Mouse (Mus musculus): ENCODE measurements around the gene Kcnd3. TPM values are rescaled to one million over a fixed set of nuclear protein-coding genes. Genes with fewer than 3 reads are reported as not detected.

Gene Kcnd3
- polyA plus RNA-seq, 2 experiments, result 0.01 to 0.08 TPM

DNA sequence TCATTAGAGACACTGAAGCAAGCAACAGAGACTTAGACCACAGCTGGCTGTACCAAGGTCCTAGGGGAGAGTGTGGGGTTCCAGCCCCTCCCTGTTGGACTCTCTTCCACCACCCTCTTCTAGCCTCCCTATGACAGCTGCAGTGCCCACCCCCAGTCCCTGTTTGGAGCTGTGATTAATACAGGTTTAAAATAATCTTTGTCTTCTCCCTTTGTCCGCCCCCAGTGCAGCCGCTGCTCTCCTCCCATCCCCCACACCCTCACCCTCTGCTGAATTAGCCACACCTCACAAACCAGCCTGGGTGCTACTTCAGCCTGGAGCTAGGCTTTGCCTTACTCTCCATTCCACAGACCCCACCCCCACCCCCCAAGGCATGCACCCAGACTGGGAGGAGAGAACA is 107.3 kb downstream of the Kcnd3 start:
- WGBS (ENCODE audit: insufficient replicate concordance), result 30% methylated on average over 2 of the region's 2 CpGs
- Histone ChIP-seq H3K4me1 (replicated peaks; ENCODE audit: control insufficient read depth in 2 of 2, insufficient read depth in 2 of 2, low read length in 1 of 2) (no peaks in the 10 kb centered on the region), H3K4me2 (ENCODE audit: low read depth) (no peak overlapping the region), H3K4me3 (ENCODE audit: insufficient read depth in 1 of 2, low read depth in 2 of 2, low read length in 2 of 2) (no peak overlapping the region), H3K36me3 (replicated peaks; ENCODE audit: control insufficient read depth, insufficient read depth, low read depth) (no peaks in the 10 kb centered on the region), H3K9ac (replicated peaks) (no peak overlapping the region), H3K27me3 (ENCODE audit: control insufficient read depth, insufficient read depth, low read length) (no peaks in the 10 kb centered on the region), H3K27ac (no peak overlapping the region), H3K9me3 (ENCODE audit: control insufficient read depth, low read length) (no peaks in the 10 kb centered on the region)
- ATAC-seq (ENCODE audit: insufficient read depth), result no peak
- TF ChIP-seq EP300 (IDR thresholded peaks at IDR 0.05; ENCODE audit: low read depth), result no peak
- TF ChIP-seq CTCF (IDR thresholded peaks at IDR 0.05; ENCODE audit: low read depth), result no peak
- DNase-seq (ENCODE audit: low read depth in 3 of 3, low spot score in 3 of 3), result no peak

DNA sequence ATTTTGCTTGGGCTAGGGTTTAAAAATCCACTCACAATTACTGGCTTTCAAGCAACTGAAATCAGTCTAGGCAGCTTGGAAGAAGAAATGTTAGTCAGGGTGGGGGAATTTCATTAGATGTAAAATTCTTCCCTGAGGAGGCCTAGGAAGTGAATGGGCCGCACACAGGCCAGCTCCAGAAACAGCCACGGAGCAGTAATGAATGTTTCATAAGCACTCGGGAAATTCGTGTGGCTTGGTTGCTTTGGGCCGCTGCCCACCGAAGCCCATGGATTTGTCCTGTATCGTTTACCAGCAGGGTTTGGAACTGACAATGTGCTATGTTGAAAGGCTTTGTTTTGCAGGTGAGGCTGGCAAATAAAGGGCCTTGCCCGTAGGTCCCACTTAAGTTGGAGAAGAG is 114.8 kb downstream of the Kcnd3 start:
- Histone ChIP-seq H3K4me3 (ENCODE audit: insufficient read depth in 1 of 2, low read depth in 2 of 2, low read length in 2 of 2) (no peak overlapping the region), H3K27ac (no peak overlapping the region), H3K9ac (replicated peaks) (no peak overlapping the region), H3K4me1 (replicated peaks; ENCODE audit: control insufficient read depth in 2 of 2, insufficient read depth in 2 of 2, low read length in 1 of 2) (no peaks in the 10 kb centered on the region), H3K36me3 (replicated peaks; ENCODE audit: control insufficient read depth, insufficient read depth, low read depth) (no peaks in the 10 kb centered on the region), H3K27me3 (ENCODE audit: control insufficient read depth, insufficient read depth, low read length) (no peaks in the 10 kb centered on the region), H3K4me2 (ENCODE audit: low read depth) (no peak overlapping the region), H3K9me3 (ENCODE audit: control insufficient read depth, low read length) (no peaks in the 10 kb centered on the region)
- TF ChIP-seq CTCF (IDR thresholded peaks at IDR 0.05; ENCODE audit: low read depth) (no peak), EP300 (IDR thresholded peaks at IDR 0.05; ENCODE audit: low read depth) (no peak)
- no peak for DNase-seq (ENCODE audit: low read depth in 3 of 3, low spot score in 3 of 3)
- no peak for ATAC-seq (ENCODE audit: insufficient read depth)
- WGBS (ENCODE audit: insufficient replicate concordance), result 59% methylated on average over 8 of the region's 8 CpGs

DNA sequence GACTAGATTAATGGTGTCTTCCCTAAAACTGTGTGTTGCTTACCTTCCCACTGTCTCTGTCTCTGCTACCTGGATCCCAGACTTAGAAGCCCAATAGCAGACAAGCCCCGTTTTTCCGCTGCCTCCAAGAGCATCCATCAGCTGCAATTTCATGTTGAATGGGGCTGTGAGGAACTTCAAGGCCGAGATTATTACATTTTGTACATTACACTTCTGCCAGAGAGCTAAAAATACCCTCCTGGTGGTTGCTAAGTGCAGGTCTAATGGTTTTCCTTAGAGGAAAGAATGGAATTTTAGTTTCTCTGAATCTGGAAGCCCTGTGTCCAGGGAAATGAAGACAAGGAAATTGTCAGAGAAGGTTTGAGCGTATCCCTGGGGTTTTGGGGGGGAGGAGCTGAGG is 115.3 kb downstream of the Kcnd3 start:
- Histone ChIP-seq H3K9me3 (ENCODE audit: control insufficient read depth, low read length) (no peaks in the 10 kb centered on the region), H3K27me3 (ENCODE audit: control insufficient read depth, insufficient read depth, low read length) (no peaks in the 10 kb centered on the region), H3K4me1 (replicated peaks; ENCODE audit: control insufficient read depth in 2 of 2, insufficient read depth in 2 of 2, low read length in 1 of 2) (no peaks in the 10 kb centered on the region), H3K4me2 (ENCODE audit: low read depth) (no peak overlapping the region), H3K27ac (no peak overlapping the region), H3K36me3 (replicated peaks; ENCODE audit: control insufficient read depth, insufficient read depth, low read depth) (no peaks in the 10 kb centered on the region), H3K9ac (replicated peaks) (no peak overlapping the region), H3K4me3 (ENCODE audit: insufficient read depth in 1 of 2, low read depth in 2 of 2, low read length in 2 of 2) (no peak overlapping the region)
- TF ChIP-seq CTCF (IDR thresholded peaks at IDR 0.05; ENCODE audit: low read depth), result no peak
- no peak for TF ChIP-seq EP300 (IDR thresholded peaks at IDR 0.05; ENCODE audit: low read depth)
- WGBS (ENCODE audit: insufficient replicate concordance), result 40% methylated on average over 4 of the region's 4 CpGs
- ATAC-seq (ENCODE audit: insufficient read depth) (no peak), DNase-seq (ENCODE audit: low read depth in 3 of 3, low spot score in 3 of 3) (no peak)

DNA sequence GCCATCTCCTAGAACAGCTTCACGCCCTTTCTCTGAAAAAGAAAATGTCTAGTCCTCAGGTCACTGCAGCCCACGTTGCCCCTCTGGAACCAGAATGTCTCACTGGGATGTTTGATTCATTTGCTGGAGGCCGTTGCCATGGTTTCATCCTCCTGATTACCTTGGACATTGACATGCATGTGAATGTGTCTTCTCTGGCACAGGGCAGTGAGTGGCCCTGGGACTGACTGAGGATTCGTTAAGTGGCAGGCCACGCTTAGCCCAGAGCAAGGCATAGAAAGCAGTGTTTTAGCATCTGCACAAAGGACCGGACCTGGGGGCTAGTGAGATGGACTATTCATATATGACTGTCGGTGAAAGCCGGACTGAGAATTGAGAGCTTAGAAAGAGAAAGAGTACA is 116.3 kb downstream of the Kcnd3 start:
- no peak for DNase-seq (ENCODE audit: low read depth in 3 of 3, low spot score in 3 of 3)
- no peaks in the 10 kb centered on the region for H3K27me3 ChIP-seq (ENCODE audit: control insufficient read depth, insufficient read depth, low read length)
- no peak overlapping the region for H3K27ac ChIP-seq
- H3K9me3 ChIP-seq (ENCODE audit: control insufficient read depth, low read length), result no peaks in the 10 kb centered on the region
- no peaks in the 10 kb centered on the region for H3K4me1 ChIP-seq (replicated peaks; ENCODE audit: control insufficient read depth in 2 of 2, insufficient read depth in 2 of 2, low read length in 1 of 2)
- no peak for ATAC-seq (ENCODE audit: insufficient read depth)
- H3K9ac ChIP-seq (replicated peaks), result no peak overlapping the region
- no peak overlapping the region for H3K4me2 ChIP-seq (ENCODE audit: low read depth)
- 70% methylated on average over 8 of the region's 8 CpGs for WGBS (ENCODE audit: insufficient replicate concordance)
- H3K4me3 ChIP-seq (ENCODE audit: insufficient read depth in 1 of 2, low read depth in 2 of 2, low read length in 2 of 2), result no peak overlapping the region
- H3K36me3 ChIP-seq (replicated peaks; ENCODE audit: control insufficient read depth, insufficient read depth, low read depth), result no peaks in the 10 kb centered on the region
- TF ChIP-seq CTCF (IDR thresholded peaks at IDR 0.05; ENCODE audit: low read depth), result no peak
- TF ChIP-seq EP300 (IDR thresholded peaks at IDR 0.05; ENCODE audit: low read depth), result no peak

DNA sequence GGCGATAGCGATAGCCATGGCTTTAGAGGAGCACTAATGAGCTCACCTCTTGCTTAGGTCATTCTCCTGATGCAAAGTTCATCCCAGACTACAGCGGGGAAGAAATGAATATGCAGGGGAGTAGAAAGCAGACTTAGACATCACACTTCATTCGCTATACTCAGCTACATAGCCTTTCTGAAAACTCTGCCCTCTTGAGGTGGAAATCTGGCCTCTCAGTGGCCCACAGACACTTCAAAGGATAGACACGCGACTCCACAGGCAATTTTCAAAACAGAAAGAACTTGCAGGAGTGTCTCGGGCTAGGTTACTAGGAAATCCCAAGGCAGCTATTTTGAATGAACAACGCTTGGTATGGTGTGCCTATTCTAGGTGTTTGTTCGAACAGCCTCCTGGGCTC is 116.7 kb downstream of the Kcnd3 start:
- no peak overlapping the region for H3K4me3 ChIP-seq (ENCODE audit: insufficient read depth in 1 of 2, low read depth in 2 of 2, low read length in 2 of 2)
- no peaks in the 10 kb centered on the region for H3K4me1 ChIP-seq (replicated peaks; ENCODE audit: control insufficient read depth in 2 of 2, insufficient read depth in 2 of 2, low read length in 1 of 2)
- DNase-seq (ENCODE audit: low read depth in 3 of 3, low spot score in 3 of 3) (no peak), ATAC-seq (ENCODE audit: insufficient read depth) (no peak)
- no peak overlapping the region for H3K9ac ChIP-seq (replicated peaks)
- H3K4me2 ChIP-seq (ENCODE audit: low read depth), result no peak overlapping the region
- no peaks in the 10 kb centered on the region for H3K36me3 ChIP-seq (replicated peaks; ENCODE audit: control insufficient read depth, insufficient read depth, low read depth)
- H3K27me3 ChIP-seq (ENCODE audit: control insufficient read depth, insufficient read depth, low read length), result no peaks in the 10 kb centered on the region
- TF ChIP-seq CTCF (IDR thresholded peaks at IDR 0.05; ENCODE audit: low read depth), result no peak
- WGBS (ENCODE audit: insufficient replicate concordance), result 59% methylated on average over 9 of the region's 9 CpGs
- no peaks in the 10 kb centered on the region for H3K9me3 ChIP-seq (ENCODE audit: control insufficient read depth, low read length)
- no peak overlapping the region for H3K27ac ChIP-seq
